Mouse (Mus musculus) heart, embryonic 11.5 days (tissue): ENCODE results near the gene Sh3pxd2a. TPM values are rescaled to one million over a fixed set of nuclear protein-coding genes. Genes with fewer than 3 reads are reported as not detected.
A peak's percentile ranks its signal among the peaks of the same experiment; 100 is the strongest.

ENCODE experiments used
- ATAC-seq: fragments of 200-750 bp; cut with Nextera tagmentation; replicated peaks from 2 replicates; pipeline ENCODE4 v1.8.0; 2017; ENCODE audit warnings: moderate library complexity; ENCODE audit not compliant: insufficient number of reproducible peaks, low FRiP score, low TSS enrichment
- H3K27ac ChIP-seq: fragments of 300-500 bp; sonication (generic); 2 replicates; pipeline ENCODE4 v1.5.1; 2014; ENCODE audit warnings: mild to moderate bottlenecking, low read depth, low read length
- H3K27me3 ChIP-seq: fragments of 300-500 bp; sonication (generic); 2 replicates; pipeline ENCODE4 v1.6.1; 2014; ENCODE audit warnings: mild to moderate bottlenecking, low read length, mixed read lengths; ENCODE audit not compliant: control insufficient read depth, insufficient read depth
- H3K36me3 ChIP-seq: fragments of 300-500 bp; sonication (generic); 2 replicates; pipeline ENCODE4 v1.6.1; 2014; ENCODE audit warnings: mild to moderate bottlenecking, low read length, moderate library complexity, mixed read lengths; ENCODE audit not compliant: control insufficient read depth, insufficient read depth
- H3K4me1 ChIP-seq: fragments of 300-500 bp; sonication (generic); 2 replicates; pipeline ENCODE4 v1.6.1; 2014; ENCODE audit warnings: low read length; ENCODE audit not compliant: control insufficient read depth, insufficient read depth
- H3K4me2 ChIP-seq: fragments of 300-500 bp; sonication (generic); 2 replicates; pipeline ENCODE4 v1.6.1; 2014; ENCODE audit warnings: mild to moderate bottlenecking, moderate library complexity
- H3K4me3 ChIP-seq: fragments of 300-500 bp; sonication (generic); 2 replicates; pipeline ENCODE4 v1.5.1; 2014; ENCODE audit warnings: low read depth, low read length
- H3K9ac ChIP-seq: fragments of 300-500 bp; sonication (generic); 2 replicates; pipeline ENCODE4 v1.6.1; 2014; ENCODE audit warnings: mild to moderate bottlenecking, low read depth, low read length, moderate library complexity
- H3K9me3 ChIP-seq: fragments of 300-500 bp; sonication (generic); replicated peaks from 2 replicates; pipeline ENCODE4 v1.6.1; 2016; ENCODE audit warnings: low read length; ENCODE audit not compliant: control insufficient read depth
- WGBS: fragments of 180-500 bp; shearing (Covaris S2); extraction: QIAGEN DNeasy Blood & Tissue Kit; methylation state at CpG from one replicate; pipeline ENCODE4 v1.1.7; 2014; ENCODE audit not compliant: insufficient replicate concordance; 5-methylcytosine and 5-hydroxymethylcytosine counted together
- polyA plus RNA-seq: library from polyadenylated mRNA; unstranded; fragments of >200 nt; fragmentation: Nextera tagmentation; extraction: Ambion mirVana; gene quantifications from 2 replicates; pipeline ENCODE4 v1.2.1, GENCODE M21; 2014

Gene Sh3pxd2a
- polyA plus RNA-seq, 1 experiment from 2014 or later, result 10.1 TPM

DNA sequence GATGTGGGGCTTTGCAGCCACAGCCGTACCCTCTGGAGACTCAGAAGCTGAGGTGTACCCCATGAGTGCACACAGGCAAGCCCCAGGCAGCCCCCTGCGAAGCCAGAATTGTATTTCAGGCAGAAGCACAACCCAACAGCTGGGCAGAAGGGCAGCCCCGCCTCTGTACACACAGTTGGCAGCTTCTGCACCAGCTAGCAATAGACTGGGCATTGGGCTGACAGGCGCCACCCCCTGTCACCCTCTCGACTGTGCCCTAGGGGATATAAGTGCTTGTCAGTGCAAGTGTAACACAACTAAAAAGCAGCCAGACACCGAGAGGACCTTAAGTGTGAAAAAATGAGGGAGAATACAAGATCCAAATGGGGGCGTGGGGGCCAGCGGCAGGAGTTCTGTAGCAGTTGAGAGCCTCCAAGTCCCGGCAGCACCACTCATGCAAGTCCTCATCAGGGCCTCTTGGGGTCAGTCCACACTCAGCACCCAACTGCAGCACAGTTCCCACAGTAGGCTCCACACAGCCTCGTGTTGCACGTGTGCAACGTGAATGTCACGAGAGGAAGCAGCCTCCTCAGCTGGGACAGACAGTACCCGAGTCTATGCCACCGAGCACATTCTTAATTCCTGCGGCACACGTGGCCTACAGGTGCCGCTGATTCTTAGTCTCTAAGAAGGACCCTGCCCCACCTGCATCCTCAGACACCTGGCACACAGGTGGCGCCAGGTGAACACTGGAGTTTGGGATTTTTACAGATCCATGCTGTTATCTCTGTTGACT lies 147.7 kb downstream of the Sh3pxd2a start:
- Histone ChIP-seq H3K27ac (no peak overlapping the region), H3K9ac (no peak overlapping the region), H3K36me3 (no peaks in the 10 kb centered on the region), H3K27me3 (no peaks in the 10 kb centered on the region), H3K4me3 (no peak overlapping the region), H3K4me1 (peaks cover 98% of the 10 kb centered on the region), H3K4me2 (no peak overlapping the region), H3K9me3 (no peaks in the 10 kb centered on the region)
- ATAC-seq, result no peak
- WGBS, result 72% methylated on average over 19 of the region's 19 CpGs

DNA sequence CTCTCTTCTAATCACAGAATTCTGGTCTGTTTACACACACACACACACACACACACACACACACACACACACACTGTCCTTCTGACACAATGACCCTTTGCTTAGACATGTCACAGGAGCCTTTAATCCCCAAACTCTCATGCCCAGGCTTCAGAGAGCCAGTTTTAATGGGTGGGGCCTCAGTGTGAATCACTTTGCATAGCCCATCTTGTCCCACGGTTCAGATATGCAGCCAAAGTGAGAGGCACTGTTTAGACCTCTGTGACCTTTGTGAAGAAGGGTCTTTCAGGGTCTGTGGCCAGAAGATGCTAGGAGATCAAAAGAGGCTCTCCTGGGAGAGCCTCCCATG lies 148.3 kb downstream of the Sh3pxd2a start:
- Histone ChIP-seq H3K9ac (no peak overlapping the region), H3K27me3 (no peaks in the 10 kb centered on the region), H3K4me3 (no peak overlapping the region), H3K27ac (no peak overlapping the region), H3K36me3 (peaks cover 4% of the 10 kb centered on the region; the same call in 1 of the 2 replicates), H3K4me1 (peaks cover 98% of the 10 kb centered on the region), H3K9me3 (no peaks in the 10 kb centered on the region), H3K4me2 (no peak overlapping the region)
- 7% methylated on average over 1 of the region's 1 CpGs for WGBS
- no peak for ATAC-seq

DNA sequence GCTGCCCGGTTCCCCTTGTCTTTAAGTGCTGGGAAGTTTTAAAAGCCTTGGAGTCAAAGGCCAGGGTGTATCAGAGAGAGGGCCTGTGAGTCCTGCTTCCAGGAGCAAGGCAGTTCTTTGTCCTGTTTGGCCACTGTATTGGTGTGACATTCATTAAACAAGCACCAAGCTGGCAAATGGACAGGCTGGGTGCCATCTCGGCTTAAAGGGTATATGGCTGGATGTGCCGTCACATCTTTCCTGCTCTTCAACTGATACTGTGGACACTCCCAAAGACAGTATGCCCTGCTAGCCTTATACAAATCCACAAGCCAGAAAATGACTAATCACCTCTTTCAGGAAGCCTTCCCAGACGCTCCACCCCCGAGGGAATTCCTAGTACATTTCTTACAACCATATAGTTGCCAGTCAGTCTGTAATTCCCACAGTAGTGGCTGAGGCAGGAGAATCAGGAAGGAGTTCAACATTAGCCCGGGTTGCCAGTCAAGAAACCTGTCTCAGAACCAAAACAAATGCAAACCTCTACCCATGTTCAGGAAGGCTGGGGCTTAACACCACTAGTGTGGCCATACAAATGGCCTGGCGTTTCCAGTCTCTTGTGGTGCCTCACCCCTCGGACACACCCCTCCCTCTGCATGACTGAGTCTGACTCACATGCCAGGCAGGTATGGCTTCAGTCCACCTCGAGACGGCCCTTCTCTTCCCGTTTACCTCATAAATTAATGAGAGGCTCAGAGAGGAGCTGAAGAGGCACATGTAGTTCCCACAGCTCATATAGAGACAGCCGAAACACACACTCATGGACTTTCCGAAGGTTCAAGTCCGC lies 148.9 kb downstream of the Sh3pxd2a start:
- H3K4me2 ChIP-seq, result peak overlapping the region; percentile 96
- WGBS, result 42% methylated on average over 14 of the region's 14 CpGs
- peaks cover 5% of the 10 kb centered on the region; the same call in 1 of the 2 replicates for H3K36me3 ChIP-seq
- H3K9me3 ChIP-seq, result no peaks in the 10 kb centered on the region
- peak overlapping the region; percentile 90 for H3K9ac ChIP-seq
- peak overlapping the region; percentile 90 for H3K27ac ChIP-seq
- no peaks in the 10 kb centered on the region for H3K27me3 ChIP-seq
- no peak for ATAC-seq
- peak overlapping the region; percentile 60; the same call in 1 of the 2 replicates for H3K4me3 ChIP-seq
- peaks cover 94% of the 10 kb centered on the region for H3K4me1 ChIP-seq

DNA sequence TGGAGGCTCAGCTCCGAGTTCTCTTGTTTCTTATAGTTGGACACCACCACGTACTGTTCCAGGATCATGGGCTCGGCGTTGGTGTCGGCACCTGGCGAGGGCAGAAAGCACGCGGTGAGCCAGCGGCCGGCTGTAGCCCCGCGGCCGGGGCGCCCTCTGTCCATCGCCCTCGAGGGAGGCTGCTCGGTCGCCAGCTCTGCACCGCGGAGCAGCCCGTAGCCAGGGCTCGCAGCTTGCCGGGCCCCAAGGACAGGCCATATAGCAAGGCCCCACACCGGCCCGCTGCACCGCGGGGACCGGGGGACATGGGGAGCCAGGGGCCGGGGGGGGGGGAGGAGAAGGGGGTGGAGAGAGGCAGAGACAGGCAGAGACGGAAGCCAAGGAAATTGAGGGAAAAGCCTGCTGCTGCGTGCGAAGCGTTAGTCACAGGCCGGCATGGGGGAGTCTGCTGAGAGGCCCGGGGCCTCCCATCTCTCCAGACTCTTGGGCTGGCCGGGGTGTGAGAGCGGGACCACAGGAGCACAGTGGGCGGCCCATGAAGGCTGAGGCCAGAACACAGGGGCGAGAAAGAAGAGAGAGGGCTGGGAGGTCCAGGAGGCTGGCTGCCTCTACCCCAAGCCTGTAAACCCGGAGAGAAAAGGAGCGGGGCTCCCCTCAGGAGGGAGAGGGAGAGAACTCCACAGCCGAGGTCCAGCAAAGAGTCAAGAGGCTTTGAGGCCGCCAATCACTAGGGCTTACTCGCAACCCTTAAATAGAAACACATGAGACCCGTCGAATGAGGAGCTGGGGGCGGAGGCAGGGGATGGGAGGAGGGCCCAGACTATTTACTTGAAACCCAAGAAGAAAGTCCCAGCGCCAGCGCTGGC lies 149.9 kb downstream of the Sh3pxd2a start:
- Histone ChIP-seq H3K4me2 (peak overlapping the region; percentile 96), H3K9me3 (no peaks in the 10 kb centered on the region), H3K36me3 (peaks cover 11% of the 10 kb centered on the region), H3K4me1 (peaks cover 84% of the 10 kb centered on the region), H3K27ac (peak overlapping the region; percentile 90), H3K9ac (peak overlapping the region; percentile 90), H3K4me3 (peak overlapping the region; percentile 60), H3K27me3 (no peaks in the 10 kb centered on the region)
- ATAC-seq, result peak; percentile 71
- 4% methylated on average over 48 of the region's 49 CpGs for WGBS

DNA sequence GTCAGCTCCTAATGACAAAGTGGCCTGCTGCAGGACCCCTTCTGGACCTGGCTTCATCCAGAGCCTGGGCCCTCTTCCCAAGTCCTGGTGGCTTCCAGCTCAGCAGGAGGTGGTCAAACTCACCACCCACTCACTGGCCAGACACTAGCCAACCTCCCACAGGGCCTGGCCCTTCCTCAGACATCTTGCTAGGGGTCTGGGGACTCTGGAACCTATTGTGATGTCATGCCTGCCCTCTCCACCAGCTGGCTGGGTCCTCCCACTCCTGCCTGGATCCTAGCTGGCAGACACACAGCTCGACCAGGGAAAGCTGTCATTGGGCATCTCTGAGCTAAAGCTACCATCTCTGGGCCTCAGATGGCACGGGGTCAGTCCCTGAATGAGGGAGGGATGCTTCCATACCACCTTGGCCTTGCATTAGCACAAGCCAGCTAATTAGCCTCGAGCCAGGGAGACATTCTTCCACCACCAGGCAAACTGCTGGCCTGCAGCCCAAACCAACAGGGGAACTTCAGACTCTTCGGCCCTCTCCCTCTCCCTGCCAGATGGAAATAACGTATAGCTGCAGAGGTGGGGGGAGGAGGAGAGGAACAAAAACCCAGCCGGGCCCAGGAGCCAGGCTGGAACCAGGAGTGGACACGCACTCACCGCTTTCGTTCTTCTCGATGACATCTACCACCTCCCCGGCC lies 150.7 kb downstream of the Sh3pxd2a start:
- ATAC-seq, result peak; percentile 23; the same call in 1 of the 2 replicates
- peak overlapping the region; percentile 90 for H3K9ac ChIP-seq
- no peaks in the 10 kb centered on the region for H3K27me3 ChIP-seq

DNA sequence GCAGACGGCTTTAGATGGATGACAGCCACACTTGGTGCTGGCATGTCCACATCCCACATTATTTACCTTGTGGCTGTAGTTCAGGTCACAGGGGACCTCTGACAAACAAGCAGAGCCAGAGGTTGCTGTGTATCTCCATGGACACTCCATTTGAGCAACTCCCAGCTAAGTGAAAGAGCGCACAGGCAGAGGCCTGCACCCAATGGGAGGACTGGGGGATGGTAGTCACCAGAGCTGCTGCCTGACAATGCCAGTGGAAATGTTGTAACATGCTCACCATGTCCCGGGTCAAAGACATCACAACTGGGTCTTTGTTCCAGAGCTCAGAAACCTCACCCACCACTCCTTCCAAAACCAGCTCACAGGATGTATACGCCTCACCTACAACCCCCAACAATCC lies 153.0 kb downstream of the Sh3pxd2a start:
- Histone ChIP-seq H3K4me1 (peaks cover 54% of the 10 kb centered on the region), H3K4me2 (no peak overlapping the region), H3K36me3 (peaks cover 18% of the 10 kb centered on the region), H3K27ac (peak overlapping the region; percentile 29; the same call in 1 of the 2 replicates), H3K27me3 (no peaks in the 10 kb centered on the region), H3K9ac (no peak overlapping the region), H3K4me3 (no peak overlapping the region), H3K9me3 (no peaks in the 10 kb centered on the region)
- no peak for ATAC-seq
- WGBS, result 67% methylated on average over 4 of the region's 4 CpGs

More for the DNA sequence above, 150.7 kb downstream of the Sh3pxd2a start:
- 13% methylated on average over 11 of the region's 11 CpGs for whole genome bisulfite sequencing
- peak overlapping the region; percentile 90 for H3K27ac ChIP-seq
- H3K4me1 ChIP-seq, result peaks cover 76% of the 10 kb centered on the region
- H3K9me3 ChIP-seq, result no peaks in the 10 kb centered on the region
- H3K36me3 ChIP-seq, result peaks cover 14% of the 10 kb centered on the region
- H3K4me3 ChIP-seq, result peak overlapping the region; percentile 60
- H3K4me2 ChIP-seq, result peak overlapping the region; percentile 96

DNA sequence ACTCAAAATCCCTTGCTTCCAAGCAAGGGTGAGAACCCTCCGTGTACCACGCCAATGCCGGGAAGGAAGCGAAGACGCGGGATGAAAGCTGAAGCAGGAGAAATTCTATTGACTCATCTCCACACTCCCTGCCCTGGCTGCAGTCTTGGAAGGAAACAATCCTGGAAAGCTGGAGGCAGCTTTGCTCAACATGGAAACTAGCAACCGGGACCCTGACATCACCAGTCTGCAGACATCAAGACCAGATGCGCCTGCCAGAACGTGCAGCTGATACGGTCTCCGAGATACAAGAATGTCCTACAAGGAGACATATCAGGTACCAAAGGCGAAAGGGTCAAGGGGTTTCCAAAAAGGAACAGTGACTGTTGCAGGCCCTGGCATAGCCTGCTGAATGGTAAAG lies 154.4 kb downstream of the Sh3pxd2a start:
- H3K27ac ChIP-seq, result no peak overlapping the region
- H3K27me3 ChIP-seq, result no peaks in the 10 kb centered on the region
- WGBS, result 85% methylated on average over 12 of the region's 12 CpGs
- H3K36me3 ChIP-seq, result peaks cover 18% of the 10 kb centered on the region
- no peaks in the 10 kb centered on the region for H3K9me3 ChIP-seq
- peaks cover 41% of the 10 kb centered on the region for H3K4me1 ChIP-seq
- no peak for ATAC-seq
- H3K9ac ChIP-seq, result no peak overlapping the region
- no peak overlapping the region for H3K4me2 ChIP-seq
- no peak overlapping the region for H3K4me3 ChIP-seq

DNA sequence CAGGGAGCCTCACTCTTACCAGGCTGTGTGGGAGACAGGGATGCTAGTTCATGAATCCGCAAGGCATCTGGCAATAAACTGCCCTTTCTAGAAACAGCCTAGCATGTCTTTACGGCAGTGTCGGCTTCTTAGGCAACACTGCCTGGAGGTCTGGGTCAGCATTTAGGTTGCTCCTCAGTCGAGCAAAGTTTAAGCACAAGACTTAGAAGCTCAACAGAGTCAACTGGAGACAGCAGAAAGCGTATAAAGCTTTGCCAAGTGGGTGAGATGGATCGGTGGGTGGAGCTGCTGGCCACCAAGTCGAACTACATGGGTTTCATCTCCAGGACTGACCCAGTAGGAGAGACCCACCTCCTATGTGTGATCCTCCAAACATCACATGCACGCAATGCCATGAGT lies 157.3 kb downstream of the Sh3pxd2a start:
- Histone ChIP-seq H3K27ac (no peak overlapping the region), H3K4me2 (no peak overlapping the region), H3K9ac (no peak overlapping the region), H3K27me3 (no peaks in the 10 kb centered on the region), H3K9me3 (no peaks in the 10 kb centered on the region), H3K4me1 (peaks cover 25% of the 10 kb centered on the region), H3K4me3 (no peak overlapping the region), H3K36me3 (peaks cover 18% of the 10 kb centered on the region)
- no peak for ATAC-seq
- WGBS, result 88% methylated on average over 8 of the region's 8 CpGs
